Mouse (Mus musculus): ENCODE measurements around the gene Ciao1. TPM values are rescaled to one million over a fixed set of nuclear protein-coding genes. Genes with fewer than 3 reads are reported as not detected.
"Not testable (repeated sequence)": the region's sequence is repeated elsewhere in the genome, so short reads cannot be mapped to it uniquely, and the experiment has no call there.

The Ciao1 gene
- polyA plus RNA-seq (2015; fragmentation: Nextera tagmentation; extraction: Ambion mirVana): 39.9 and 40.7 TPM in 2 replicates

GRCm38 (mm10) chr2:127247592-127248333 is at the start of gene Ciao1, which contains the start of gene Tmem127:
Ciao1 (minus strand) TSS chr2:127247816.
Tmem127 (plus strand) TSS chr2:127247908.
- Histone ChIP-seq H3K9me3 (replicated peaks) (no peaks in the 10 kb centered on the region), H3K4me2 (peak within 1 kb of the TSS; percentile 95), H3K4me3 (replicated peaks) (peak within 1 kb of the TSS; percentile 95), H3K36me3 (replicated peaks) (peaks cover 37% of the 10 kb centered on the region), H3K27ac (replicated peaks) (peak within 1 kb of the TSS; percentile 89), H3K9ac (peak within 1 kb of the TSS; percentile 95), H3K4me1 (replicated peaks) (peaks cover 52% of the 10 kb centered on the region), H3K27me3 (no peaks in the 10 kb centered on the region)
- ATAC-seq (ENCODE audit: insufficient read depth): peak; percentile 99
- WGBS (ENCODE audit: insufficient replicate concordance): under 1% methylated on average over 52 of the region's 53 CpGs

- H3K9ac ChIP-seq: no peak overlapping the region
- 81% methylated on average over 7 of the region's 7 CpGs for WGBS (ENCODE audit: insufficient replicate concordance)
Observed at GRCm38 (mm10) chr2:127297001-127297805, 49.6 kb upstream of the Ciao1 start.

GRCm38 (mm10) chr2:127292250-127292649 is 44.6 kb upstream of the Ciao1 start:
- ATAC-seq (ENCODE audit: insufficient read depth): no peak
- Histone ChIP-seq H3K36me3 (replicated peaks) (peaks cover 79% of the 10 kb centered on the region), H3K27ac (replicated peaks) (no peak overlapping the region), H3K9me3 (replicated peaks) (no peaks in the 10 kb centered on the region), H3K4me1 (replicated peaks) (no peaks in the 10 kb centered on the region), H3K4me2 (no peak overlapping the region), H3K4me3 (replicated peaks) (no peak overlapping the region), H3K9ac (no peak overlapping the region), H3K27me3 (no peaks in the 10 kb centered on the region)
- 80% methylated on average over 4 of the region's 4 CpGs for WGBS (ENCODE audit: insufficient replicate concordance)

More at GRCm38 (mm10) chr2:127297001-127297805, 49.6 kb upstream of the Ciao1 start:
- H3K27me3 ChIP-seq: no peaks in the 10 kb centered on the region
- no peaks in the 10 kb centered on the region for H3K9me3 ChIP-seq (replicated peaks)
- 0 out of 2 replicates have a peak, but pooled peaks cover 3% of the 10 kb centered on the region for H3K4me1 ChIP-seq (replicated peaks)
- H3K4me2 ChIP-seq: no peak overlapping the region
- H3K27ac ChIP-seq (replicated peaks): no peak overlapping the region
- H3K36me3 ChIP-seq (replicated peaks): peaks cover 86% of the 10 kb centered on the region
- no peak for ATAC-seq (ENCODE audit: insufficient read depth)
- no peak overlapping the region for H3K4me3 ChIP-seq (replicated peaks)

GRCm38 (mm10) chr2:127278162-127278561 is 30.5 kb upstream of the Ciao1 start:
- Histone ChIP-seq H3K4me3 (replicated peaks) (no peak overlapping the region), H3K36me3 (replicated peaks) (no peaks in the 10 kb centered on the region), H3K27ac (replicated peaks) (no peak overlapping the region), H3K4me1 (replicated peaks) (peaks cover 33% of the 10 kb centered on the region), H3K4me2 (no peak overlapping the region), H3K27me3 (no peaks in the 10 kb centered on the region), H3K9ac (no peak overlapping the region), H3K9me3 (replicated peaks) (no peaks in the 10 kb centered on the region)
- ATAC-seq (ENCODE audit: insufficient read depth): no peak

GRCm38 (mm10) chr2:127275551-127276320 is 28.1 kb upstream of the Ciao1 start:
- no peak for ATAC-seq (ENCODE audit: insufficient read depth)
- no peak overlapping the region for H3K4me2 ChIP-seq
- no peak overlapping the region for H3K27ac ChIP-seq (replicated peaks)
- no peak overlapping the region for H3K9ac ChIP-seq
- H3K27me3 ChIP-seq: no peaks in the 10 kb centered on the region
- 0 out of 2 replicates have a peak, but pooled peaks cover 7% of the 10 kb centered on the region for H3K36me3 ChIP-seq (replicated peaks)
- WGBS (ENCODE audit: insufficient replicate concordance): 70% methylated on average over 5 of the region's 5 CpGs
- H3K4me3 ChIP-seq (replicated peaks): no peak overlapping the region
- H3K4me1 ChIP-seq (replicated peaks): peaks cover 47% of the 10 kb centered on the region
- no peaks in the 10 kb centered on the region for H3K9me3 ChIP-seq (replicated peaks)

- H3K27me3 ChIP-seq: no peaks in the 10 kb centered on the region
- ATAC-seq (ENCODE audit: insufficient read depth): no peak
- peak overlapping the region; percentile 41; the same call in 1 of the 2 replicates for H3K27ac ChIP-seq (replicated peaks)
- H3K9me3 ChIP-seq (replicated peaks): no peaks in the 10 kb centered on the region
- H3K4me2 ChIP-seq: peak overlapping the region; percentile 7; the same call in 1 of the 2 replicates
- 0 out of 2 replicates have a peak, but pooled peaks cover 7% of the 10 kb centered on the region for H3K36me3 ChIP-seq (replicated peaks)
- WGBS (ENCODE audit: insufficient replicate concordance): 88% methylated on average over 2 of the region's 2 CpGs
- H3K4me3 ChIP-seq (replicated peaks): no peak overlapping the region
- peaks cover 47% of the 10 kb centered on the region for H3K4me1 ChIP-seq (replicated peaks)
- 0 out of 2 replicates have a peak overlapping the region, but pooled peaks have one; percentile 9 for H3K9ac ChIP-seq
Observed at GRCm38 (mm10) chr2:127274590-127274989, 27.0 kb upstream of the Ciao1 start.

- H3K27ac ChIP-seq (replicated peaks): no peak overlapping the region
- ATAC-seq (ENCODE audit: insufficient read depth): no peak
- H3K36me3 ChIP-seq (replicated peaks): 0 out of 2 replicates have a peak, but pooled peaks cover 7% of the 10 kb centered on the region
- H3K4me1 ChIP-seq (replicated peaks): peaks cover 51% of the 10 kb centered on the region
- no peak overlapping the region for H3K9ac ChIP-seq
- peak overlapping the region; percentile 11; the same call in 1 of the 2 replicates for H3K4me2 ChIP-seq
- H3K27me3 ChIP-seq: no peaks in the 10 kb centered on the region
- WGBS (ENCODE audit: insufficient replicate concordance): 86% methylated on average over 3 of the region's 3 CpGs
- no peaks in the 10 kb centered on the region for H3K9me3 ChIP-seq (replicated peaks)
- no peak overlapping the region for H3K4me3 ChIP-seq (replicated peaks)
Observed at GRCm38 (mm10) chr2:127272806-127273205, 25.2 kb upstream of the Ciao1 start.

GRCm38 (mm10) chr2:127272049-127272448 is 24.4 kb upstream of the Ciao1 start:
- H3K4me3 ChIP-seq (replicated peaks): peak overlapping the region; percentile 93
- WGBS (ENCODE audit: insufficient replicate concordance): 76% methylated on average over 4 of the region's 4 CpGs

GRCm38 (mm10) chr2:127271042-127271515 is 23.5 kb upstream of the Ciao1 start:
- Histone ChIP-seq H3K27me3 (no peaks in the 10 kb centered on the region), H3K27ac (replicated peaks) (peak overlapping the region; percentile 92), H3K9ac (peak overlapping the region; percentile 94), H3K4me2 (peak overlapping the region; percentile 87), H3K36me3 (replicated peaks) (0 out of 2 replicates have a peak, but pooled peaks cover 7% of the 10 kb centered on the region), H3K4me3 (replicated peaks) (peak overlapping the region; percentile 93), H3K4me1 (replicated peaks) (peaks cover 45% of the 10 kb centered on the region), H3K9me3 (replicated peaks) (no peaks in the 10 kb centered on the region)
- ATAC-seq (ENCODE audit: insufficient read depth): no peak
- 8% methylated on average over 8 of the region's 8 CpGs for WGBS (ENCODE audit: insufficient replicate concordance)

More at GRCm38 (mm10) chr2:127272049-127272448, 24.4 kb upstream of the Ciao1 start:
- ATAC-seq (ENCODE audit: insufficient read depth); H3K27me3 ChIP-seq; H3K9ac ChIP-seq; H3K36me3 ChIP-seq (replicated peaks); H3K9me3 ChIP-seq (replicated peaks); H3K27ac ChIP-seq (replicated peaks): not testable (repeated sequence)
- Histone ChIP-seq H3K4me2 (peak overlapping the region; percentile 87), H3K4me1 (replicated peaks) (peaks cover 51% of the 10 kb centered on the region)

- ATAC-seq (ENCODE audit: insufficient read depth): peak; percentile 92
- H3K9me3 ChIP-seq (replicated peaks): no peaks in the 10 kb centered on the region
- H3K27me3 ChIP-seq: no peaks in the 10 kb centered on the region
- peak overlapping the region; percentile 93 for H3K4me3 ChIP-seq (replicated peaks)
- H3K9ac ChIP-seq: peak overlapping the region; percentile 94
- peak overlapping the region; percentile 92 for H3K27ac ChIP-seq (replicated peaks)
- under 1% methylated on average over 75 of the region's 75 CpGs for WGBS (ENCODE audit: insufficient replicate concordance)
- peak overlapping the region; percentile 87 for H3K4me2 ChIP-seq
- 0 out of 2 replicates have a peak, but pooled peaks cover 7% of the 10 kb centered on the region for H3K36me3 ChIP-seq (replicated peaks)
- H3K4me1 ChIP-seq (replicated peaks): peaks cover 39% of the 10 kb centered on the region
Observed at GRCm38 (mm10) chr2:127270300-127271041, 22.9 kb upstream of the Ciao1 start.

Data from liver, embryonic 15.5 days (tissue).